Mouse (Mus musculus) cerebellum, adult 8-10 months (tissue): ENCODE results near the gene Ctnna2.

ENCODE experiments used
- DNase-seq: peaks from one replicate; pipeline ENCODE4 v3.0.0; 2022

Ctnna2 gene

GRCm38 (mm10) chr6:77243541-77244231 is 735.8 kb downstream of the Ctnna2 start:
- peak; percentile 21 for DNase-seq

DNA sequence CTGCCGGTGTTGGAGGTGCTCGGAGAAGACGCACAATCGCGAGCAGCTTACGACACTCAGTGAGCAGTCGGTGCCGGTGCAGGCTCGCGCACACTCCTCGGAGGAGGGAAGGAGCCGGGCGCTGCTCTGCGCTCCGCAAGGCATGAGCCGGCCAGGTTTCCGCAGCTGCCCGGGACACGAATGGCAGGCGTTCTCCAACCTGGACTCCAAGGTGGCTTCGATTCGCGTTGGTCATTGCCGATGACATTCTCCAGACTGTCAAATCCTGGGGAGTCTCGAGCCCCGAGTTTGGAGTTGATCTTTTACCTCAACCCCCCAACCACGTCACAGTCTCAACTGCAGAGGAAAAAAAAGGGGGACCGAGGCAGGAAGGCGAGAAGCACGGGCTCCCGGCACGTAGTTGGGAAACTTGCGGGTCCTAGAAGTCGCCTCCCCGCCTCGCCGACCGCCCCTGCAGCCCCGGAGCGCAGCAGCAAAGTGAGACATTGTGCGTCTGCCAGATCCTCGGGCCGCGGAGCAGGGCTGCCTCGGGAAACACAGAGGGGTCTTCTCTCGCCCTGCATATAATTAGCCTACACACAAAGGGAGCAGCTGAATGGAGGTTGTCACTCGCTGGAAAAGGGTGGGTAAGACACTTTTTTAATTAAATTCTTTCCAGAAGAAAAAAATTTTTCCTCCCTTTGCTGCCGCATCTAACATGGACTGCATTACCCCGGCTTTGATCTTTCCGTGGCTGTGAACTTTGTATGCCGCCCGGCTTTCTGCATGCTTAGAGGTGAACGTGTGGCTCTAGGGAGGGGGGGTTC is 736.7 kb downstream of the Ctnna2 start, which contains the start of gene Lrrtm1:
Gene Lrrtm1 (plus strand): TSS at position 89 of the 806 bp plus-strand sequence.
- DNase-seq: peak; percentile 36

DNA sequence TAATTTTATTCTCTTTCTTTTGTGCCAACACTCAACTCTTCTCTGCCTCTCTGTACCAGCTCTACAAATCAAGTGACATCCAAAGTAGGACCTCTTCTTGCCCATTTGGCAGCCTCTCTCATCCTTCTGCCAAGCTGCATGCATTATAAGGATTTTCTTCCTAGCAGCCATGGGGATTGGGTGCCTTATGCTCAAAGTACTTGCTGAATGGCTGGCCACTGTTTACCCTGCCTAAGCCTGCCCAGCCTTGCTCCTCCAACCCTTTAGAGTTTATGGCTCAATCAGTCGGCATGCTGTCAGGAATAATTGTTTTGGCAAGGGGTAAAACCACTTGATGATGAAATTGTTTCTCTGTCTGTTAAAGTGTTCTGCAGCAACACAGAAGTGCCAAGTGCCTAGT is 739.1 kb downstream of the Ctnna2 start:
- DNase-seq: no peak

DNA sequence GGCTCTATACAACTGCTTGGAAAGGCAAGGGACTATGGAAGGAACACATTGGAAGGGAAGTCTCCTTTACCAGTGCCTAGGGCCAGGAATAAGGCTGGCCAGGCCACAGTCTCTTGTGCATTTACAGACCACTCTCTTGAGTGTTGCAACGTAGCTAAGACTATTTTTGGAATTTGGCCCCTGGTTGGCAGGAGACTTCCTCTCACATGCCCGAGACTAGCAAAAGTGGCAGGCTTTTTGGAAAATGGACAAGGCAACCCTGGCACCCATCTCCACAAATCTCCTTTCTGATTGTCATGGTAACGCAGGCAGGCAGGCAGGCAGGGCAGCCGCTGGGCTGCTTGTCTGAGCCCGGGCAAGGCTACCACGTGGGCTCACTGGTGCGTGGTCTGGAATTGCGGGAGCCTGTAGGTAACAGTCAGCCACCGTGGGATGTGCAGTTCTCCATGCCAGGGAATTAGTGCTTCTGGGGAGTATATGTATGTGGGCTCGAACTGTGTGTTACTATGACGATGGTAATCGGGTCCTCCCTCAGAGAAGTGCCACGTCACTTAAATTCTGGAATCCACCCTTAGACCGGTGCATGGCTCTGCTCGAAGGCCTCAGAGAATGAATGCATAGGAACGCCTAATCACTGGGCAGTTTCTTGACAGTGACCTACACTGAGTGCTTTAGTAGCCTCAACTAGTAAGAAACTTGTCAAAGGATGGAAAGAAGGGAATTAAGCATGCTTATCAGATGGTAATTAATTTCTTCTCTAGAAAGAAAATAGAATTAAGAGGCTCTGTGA is 756.5 kb downstream of the Ctnna2 start:
- peak; percentile 29 for DNase-seq

DNA sequence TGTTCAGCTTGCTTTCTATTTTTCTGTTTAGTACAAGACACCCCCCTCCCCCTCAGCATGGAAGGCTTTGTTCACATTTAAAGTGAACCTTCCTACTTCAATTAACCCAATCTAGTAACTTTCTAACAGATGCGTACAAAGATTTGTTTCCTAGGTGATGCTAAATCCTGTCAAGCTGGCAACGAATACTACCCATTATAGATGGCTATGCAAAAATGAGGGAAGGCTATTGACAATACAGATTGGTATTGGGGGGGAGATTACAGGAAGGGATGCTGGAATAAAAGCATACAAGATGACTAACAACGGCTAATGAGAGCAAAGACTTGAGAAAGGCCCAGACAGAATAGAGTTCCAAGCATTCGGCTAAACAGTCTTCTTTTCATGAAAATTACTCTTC is 758.7 kb downstream of the Ctnna2 start:
- no peak for DNase-seq

DNA sequence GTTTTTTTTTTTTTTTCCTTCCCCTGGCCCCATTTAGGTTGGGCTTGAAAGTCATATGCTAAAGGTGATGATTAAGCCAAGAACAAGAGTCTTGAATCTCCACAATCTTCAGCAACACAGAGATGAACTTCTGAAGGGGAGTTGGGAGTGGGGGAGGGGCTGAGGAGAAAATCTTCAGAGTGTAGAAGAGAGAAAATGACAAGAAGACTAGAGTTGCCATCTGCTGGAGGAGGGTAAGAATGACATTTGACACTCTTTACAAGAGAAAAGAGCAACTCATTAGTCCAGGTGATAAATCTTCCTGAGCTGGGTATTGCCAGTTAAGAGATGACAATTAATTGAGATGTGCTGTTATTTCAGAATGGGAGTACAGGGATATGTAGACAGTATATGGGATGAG is 760.6 kb downstream of the Ctnna2 start:
- no peak for DNase-seq

- DNase-seq: no peak
Observed at GRCm38 (mm10) chr6:77215322-77215721, 764.2 kb downstream of the Ctnna2 start.

DNA sequence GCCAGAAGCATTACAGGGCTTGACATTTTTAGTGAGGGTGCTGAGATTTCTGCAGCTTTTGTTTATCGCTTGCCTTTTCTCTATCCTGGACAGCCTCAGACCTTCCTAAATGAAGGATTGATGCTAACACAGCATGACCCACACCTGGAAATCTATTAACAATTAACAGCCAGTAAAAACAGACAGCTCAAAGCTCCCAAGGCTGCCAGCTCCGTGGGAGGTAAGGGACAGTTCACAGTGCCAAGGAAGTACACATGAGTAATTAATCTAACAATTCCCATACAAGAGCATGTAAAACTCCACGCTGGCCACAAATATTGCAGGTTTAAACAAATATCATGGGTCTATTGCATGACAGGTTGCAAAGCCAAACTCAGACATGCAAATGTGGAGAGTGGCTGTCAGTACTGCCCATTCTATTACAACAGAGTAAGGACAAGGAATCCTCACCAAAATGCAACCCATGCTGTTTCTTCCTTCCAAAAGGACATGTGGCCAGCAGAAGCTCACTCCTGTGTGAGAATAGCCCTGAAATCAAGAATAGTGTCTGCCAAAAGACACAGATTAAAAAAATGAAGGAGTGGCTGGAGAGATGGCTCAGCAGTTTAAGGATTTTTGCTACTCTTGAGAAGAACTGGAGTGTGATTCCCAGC is 765.6 kb downstream of the Ctnna2 start:
- DNase-seq: peak; percentile 30

DNA sequence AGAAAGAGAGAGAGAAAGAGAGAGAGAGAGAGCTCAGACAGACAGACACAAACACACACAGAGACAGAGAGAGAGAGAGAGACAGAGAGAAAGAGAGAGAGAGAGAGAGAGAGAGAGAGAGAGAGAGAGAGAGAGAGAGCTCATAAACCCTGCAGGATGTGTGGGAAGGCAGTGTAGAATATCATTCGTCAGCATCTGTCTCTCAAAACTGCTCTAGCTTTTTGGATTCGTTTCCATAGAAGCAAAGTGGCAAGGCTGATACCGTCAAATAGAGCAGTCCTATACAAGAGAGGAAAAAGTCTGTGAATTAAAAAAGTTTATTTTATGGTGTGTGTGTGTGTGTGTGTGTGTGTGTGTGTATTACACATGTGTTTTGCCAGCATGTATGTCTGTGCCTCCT is 769.6 kb downstream of the Ctnna2 start:
- no peak for DNase-seq

GRCm38 (mm10) chr6:77209183-77209582 is 770.3 kb downstream of the Ctnna2 start:
- no peak for DNase-seq

DNA sequence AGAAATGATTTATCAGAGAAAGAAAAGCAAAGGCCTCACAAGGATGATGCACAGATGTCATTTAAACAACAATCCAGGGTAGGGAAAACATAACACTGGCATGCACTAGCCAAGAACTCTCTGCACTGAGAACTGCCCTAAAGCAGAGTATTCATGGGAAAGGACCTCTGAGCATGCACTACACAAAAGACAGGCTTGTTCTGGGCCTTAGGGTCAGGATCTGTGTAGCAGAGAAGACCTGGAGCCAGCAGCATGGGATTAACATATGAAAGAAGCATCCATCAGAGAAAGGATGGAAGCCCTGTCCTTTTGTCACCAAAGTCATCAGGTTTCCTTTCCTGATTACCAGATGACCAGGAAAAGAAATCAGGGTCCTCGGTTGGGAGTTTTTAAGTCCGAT is 780.1 kb downstream of the Ctnna2 start:
- no peak for DNase-seq

- no peak for DNase-seq
Observed at GRCm38 (mm10) chr6:77196650-77197049, 782.8 kb downstream of the Ctnna2 start.

DNA sequence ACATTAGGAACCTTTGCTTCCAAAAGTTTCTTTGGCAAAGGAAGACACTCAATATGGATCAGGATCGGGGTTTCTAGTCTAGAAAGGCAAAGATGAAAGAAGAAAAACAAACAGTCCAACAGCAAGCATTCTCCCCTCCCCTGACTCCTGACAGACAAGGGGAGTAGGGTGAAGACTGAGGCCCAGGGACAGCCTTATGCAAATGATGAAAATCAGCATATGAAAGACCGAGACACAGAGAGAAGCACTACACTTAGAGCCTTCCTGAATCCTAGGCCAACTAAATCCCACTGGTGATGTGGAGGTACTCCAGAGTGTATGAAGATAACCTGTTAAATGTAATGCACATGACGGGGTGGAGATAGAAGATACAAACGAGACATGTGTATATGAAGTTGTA is 787.9 kb downstream of the Ctnna2 start:
- no peak for DNase-seq

- DNase-seq: no peak
Observed at GRCm38 (mm10) chr6:77188628-77189027, 790.9 kb downstream of the Ctnna2 start.

DNA sequence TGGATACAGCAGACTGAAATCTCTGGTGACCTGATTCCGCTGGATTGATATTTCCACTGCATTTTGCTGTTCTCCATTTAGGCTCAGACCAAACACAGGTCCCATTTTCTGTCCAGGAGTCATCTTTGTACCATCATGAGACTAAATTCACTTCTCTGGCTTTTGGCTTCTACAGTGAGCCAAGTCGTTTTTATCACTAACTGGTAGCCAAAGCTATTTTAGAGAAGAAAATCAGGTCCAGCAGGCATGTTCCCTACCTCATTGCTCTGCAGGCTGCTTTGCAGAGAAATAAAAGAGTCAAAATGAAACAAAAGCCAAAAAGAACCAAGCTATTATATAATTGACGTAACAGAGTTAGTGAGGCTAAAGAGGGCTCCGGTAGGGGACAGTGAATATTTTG is 793.7 kb downstream of the Ctnna2 start:
- DNase-seq: peak; percentile 9

DNA sequence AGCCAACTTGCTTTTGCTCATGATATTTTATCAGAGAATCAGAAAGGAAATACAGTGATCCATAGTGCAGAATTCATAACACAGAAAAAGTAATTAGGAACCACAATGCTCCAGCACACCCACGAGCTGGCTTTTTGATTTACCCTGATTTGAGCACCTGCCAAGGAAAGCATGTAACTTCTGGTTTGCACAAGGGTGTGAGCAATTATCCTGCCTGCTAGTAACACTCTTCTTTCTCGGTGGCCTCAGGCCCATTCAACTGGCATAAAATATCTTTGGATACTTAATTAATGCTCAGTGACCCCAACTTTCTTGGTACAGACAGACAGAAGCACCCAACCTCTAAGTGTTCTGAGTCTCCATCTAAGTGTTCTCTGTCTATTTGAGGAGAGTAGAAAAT is 794.6 kb downstream of the Ctnna2 start:
- DNase-seq: no peak

- no peak for DNase-seq
Observed at GRCm38 (mm10) chr6:77175764-77176163, 803.7 kb downstream of the Ctnna2 start.

GRCm38 (mm10) chr6:77157028-77157427 is 822.5 kb downstream of the Ctnna2 start:
- DNase-seq: no peak

DNA sequence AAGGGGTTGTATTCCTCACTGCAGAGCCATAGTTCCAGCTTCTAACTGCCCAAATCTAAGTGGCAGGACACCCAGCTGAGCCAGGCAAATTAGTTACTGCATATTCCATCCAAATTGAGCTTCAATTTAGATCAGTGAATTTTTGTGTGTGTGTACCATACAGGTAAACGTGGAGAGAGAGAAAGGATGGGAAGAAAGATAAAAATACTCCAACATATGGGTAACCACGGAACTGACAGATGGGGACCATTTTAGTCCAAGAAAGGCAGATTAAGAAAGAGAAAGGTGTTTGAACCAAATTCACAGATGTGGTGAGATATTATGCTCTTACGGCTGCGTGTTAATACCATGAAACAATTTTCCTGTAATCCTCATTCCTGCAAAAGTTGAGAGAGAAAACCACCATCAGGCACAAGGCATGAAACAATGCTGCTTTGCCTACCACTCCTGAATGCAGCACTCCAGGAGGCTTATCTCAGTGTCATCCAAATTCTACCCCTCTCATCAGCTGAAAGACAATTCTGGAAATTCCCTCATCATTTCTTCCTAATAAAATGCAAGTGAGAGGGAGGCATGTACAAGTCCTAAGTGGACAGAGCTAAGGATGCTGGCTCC is 840.1 kb downstream of the Ctnna2 start:
- DNase-seq: no peak

- DNase-seq: no peak
Observed at GRCm38 (mm10) chr6:77120926-77121325, 858.6 kb downstream of the Ctnna2 start.

- no peak for DNase-seq
Observed at GRCm38 (mm10) chr6:77120510-77120909, 859.0 kb downstream of the Ctnna2 start.
